Mouse (Mus musculus): ENCODE measurements around the gene Ublcp1. TPM values are rescaled to one million over a fixed set of nuclear protein-coding genes. Genes with fewer than 3 reads are reported as not detected.
A peak's percentile ranks its signal among the peaks of the same experiment; 100 is the strongest.
"Not testable (repeated sequence)": the region's sequence is repeated elsewhere in the genome, so short reads cannot be mapped to it uniquely, and the experiment has no call there.

Gene Ublcp1
- polyA plus RNA-seq, 1 experiment from 2014 or later: 44.9 TPM

DNA sequence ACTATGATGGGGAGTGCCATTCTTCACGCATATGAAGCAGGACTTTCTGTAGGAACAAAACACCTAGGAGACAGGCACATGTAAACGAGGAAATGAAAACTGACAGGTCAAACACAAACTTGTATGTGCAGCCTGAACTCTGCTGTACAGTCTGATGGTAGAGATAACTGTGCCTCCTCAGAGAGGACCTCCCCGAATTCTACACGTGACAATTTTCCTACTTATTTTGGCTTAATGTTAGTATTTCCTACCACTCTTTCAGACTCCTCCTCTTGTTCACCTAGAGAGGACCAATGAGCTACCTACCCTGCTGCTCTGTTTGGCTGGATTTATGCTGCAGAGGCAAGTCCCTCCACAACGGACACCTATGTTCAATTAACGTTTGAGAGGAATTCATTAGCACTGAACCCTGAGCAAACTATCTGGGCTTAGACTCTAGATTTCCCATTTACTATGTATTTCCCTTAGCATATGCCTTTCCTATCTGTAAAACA, 3.3 kb downstream of the Ublcp1 start:
- in situ Hi-C loops (cut with MboI; ENCODE audit: low pct_unique_long_range_greater_than_20kb): no loop called here
- CTCF ChIA-PET: no interaction called here

DNA sequence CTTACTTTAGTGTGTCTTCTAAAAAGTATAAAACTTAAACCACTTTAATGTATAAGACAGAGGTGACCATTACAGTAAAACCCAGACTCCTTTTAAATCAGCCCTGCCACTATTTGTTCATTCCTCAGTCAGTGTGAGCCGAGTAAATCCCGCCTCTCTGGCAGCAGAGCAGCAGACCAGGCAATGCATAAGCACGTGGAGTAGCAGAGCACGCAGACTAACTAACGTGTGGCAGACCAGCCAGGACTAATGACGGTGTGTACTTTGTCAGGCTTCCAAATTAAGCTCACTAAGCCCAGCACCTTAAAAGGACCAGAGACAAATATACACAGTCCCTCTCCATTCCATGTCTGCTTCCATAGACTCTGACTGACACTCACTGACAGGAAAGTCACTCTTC, 8.8 kb downstream of the Ublcp1 start:
- ChIA-PET CTCF (interaction anchor here (1.1 to 1.8 kb wide), 3 partner anchors 11 to 60 kb away, joined by 3 to 4 read pairs (median 3); no protein-coding TSS in a partner anchor), POLR2A (no interaction called here)
- no peak for DNase-seq (ENCODE audit: low read depth, low spot score)
- in situ Hi-C loops (cut with MboI; ENCODE audit: low pct_unique_long_range_greater_than_20kb): no loop called here
- no peaks in the 10 kb centered on the region for H3K27me3 ChIP-seq
- TF ChIP-seq CTCF (IDR thresholded peaks at IDR 0.05): no peak
- ATAC-seq: no peak

More for the DNA sequence above, 3.3 kb downstream of the Ublcp1 start:
- DNase-seq (ENCODE audit: low read depth, low spot score) (no peak), ATAC-seq (no peak)
- TF ChIP-seq CTCF (IDR thresholded peaks at IDR 0.05): no peak
- POLR2A ChIA-PET: no interaction called here
- no peaks in the 10 kb centered on the region for H3K27me3 ChIP-seq

DNA sequence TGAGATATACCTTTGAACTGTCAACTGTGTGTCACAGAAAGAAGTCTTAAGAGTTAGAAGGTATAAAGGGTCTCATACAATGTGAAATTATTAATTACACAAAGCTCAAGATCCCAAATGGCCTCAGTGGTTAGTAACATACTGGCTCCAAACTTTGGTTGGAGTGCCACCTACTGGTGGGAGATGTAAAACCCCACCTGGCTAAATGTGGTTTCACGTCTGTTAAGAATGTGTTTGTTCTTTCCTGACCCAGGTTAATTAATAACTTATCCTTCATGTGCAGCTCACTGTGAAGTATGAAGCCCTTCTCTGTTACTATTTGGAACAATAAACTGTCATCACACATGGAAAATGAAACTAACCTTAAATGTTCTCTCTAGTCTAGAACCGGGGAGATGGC, 16.9 kb downstream of the Ublcp1 start:
- ChIA-PET POLR2A (no interaction called here), CTCF (interaction anchor here (0.7 to 1.9 kb wide), 18 partner anchors 10 to 886 kb away, joined by 3 to 9 read pairs (median 4); no protein-coding TSS in a partner anchor)
- DNase-seq (ENCODE audit: low read depth, low spot score): peak; percentile 43
- H3K27me3 ChIP-seq: no peaks in the 10 kb centered on the region
- in situ Hi-C loops (cut with MboI; ENCODE audit: low pct_unique_long_range_greater_than_20kb): loop anchor here (5.0 kb wide), 2 partner anchors 116 to 671 kb away; no protein-coding TSS in a partner anchor
- ATAC-seq: peak; percentile 60
- TF ChIP-seq CTCF (IDR thresholded peaks at IDR 0.05): peak; percentile 87

DNA sequence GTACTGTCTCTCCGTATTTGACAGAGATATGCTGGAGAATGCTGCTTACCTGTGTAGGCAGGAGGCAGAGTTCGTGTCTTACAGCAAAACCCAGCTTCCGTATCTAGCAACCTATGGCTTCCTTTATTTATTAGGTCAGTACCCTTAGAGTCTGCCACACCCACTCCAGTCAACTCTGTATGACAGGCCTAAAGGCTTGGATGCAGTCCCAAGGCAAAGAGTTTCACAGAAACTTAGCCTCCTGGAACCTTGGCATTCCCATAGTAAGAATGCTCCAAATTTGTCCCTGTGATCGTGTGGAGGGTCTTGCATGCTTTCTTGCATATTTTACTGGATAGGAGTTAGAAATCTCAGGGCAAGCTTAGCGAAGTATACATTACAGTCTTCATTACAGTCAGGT, 18.3 kb downstream of the Ublcp1 start:
- CTCF ChIA-PET; ATAC-seq; DNase-seq (ENCODE audit: low read depth, low spot score): not testable (repeated sequence)

DNA sequence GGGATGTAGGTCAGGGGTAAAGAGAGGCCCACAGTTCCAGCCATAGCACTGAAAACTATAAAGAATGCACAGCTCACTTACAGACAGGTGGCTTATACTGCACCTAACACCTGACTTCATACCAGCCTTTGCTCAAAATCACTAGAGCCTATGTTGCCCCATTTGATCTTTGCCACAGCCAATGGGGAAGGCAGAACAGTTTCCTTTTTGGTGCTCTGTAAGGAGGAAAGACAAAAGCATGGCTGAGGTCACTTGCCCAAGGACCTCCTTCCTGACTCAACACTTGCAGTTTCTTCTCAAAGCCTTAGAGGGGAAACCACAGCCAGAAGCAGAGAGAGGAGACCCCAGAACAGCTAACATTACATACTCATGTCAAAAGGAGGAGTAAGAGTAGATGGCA, 19.3 kb downstream of the Ublcp1 start:
- ATAC-seq (no peak), DNase-seq (ENCODE audit: low read depth, low spot score) (no peak)
- ChIA-PET CTCF (interaction anchor here (0.6 to 1.4 kb wide), 2 partner anchors 10 to 12 kb away, joined by 3 to 4 read pairs; no protein-coding TSS in a partner anchor), POLR2A (no interaction called here)
- in situ Hi-C loops (cut with MboI; ENCODE audit: low pct_unique_long_range_greater_than_20kb): loop anchor here (5.0 kb wide), 2 partner anchors 114 to 669 kb away; no protein-coding TSS in a partner anchor
- no peaks in the 10 kb centered on the region for H3K27me3 ChIP-seq
- no peak for TF ChIP-seq CTCF (IDR thresholded peaks at IDR 0.05)

More for the DNA sequence above, 18.3 kb downstream of the Ublcp1 start:
- H3K27me3 ChIP-seq, POLR2A ChIA-PET: not testable (repeated sequence)
- in situ Hi-C loops (cut with MboI; ENCODE audit: low pct_unique_long_range_greater_than_20kb): loop anchor here (5.0 kb wide), 2 partner anchors 115 to 670 kb away; no protein-coding TSS in a partner anchor

DNA sequence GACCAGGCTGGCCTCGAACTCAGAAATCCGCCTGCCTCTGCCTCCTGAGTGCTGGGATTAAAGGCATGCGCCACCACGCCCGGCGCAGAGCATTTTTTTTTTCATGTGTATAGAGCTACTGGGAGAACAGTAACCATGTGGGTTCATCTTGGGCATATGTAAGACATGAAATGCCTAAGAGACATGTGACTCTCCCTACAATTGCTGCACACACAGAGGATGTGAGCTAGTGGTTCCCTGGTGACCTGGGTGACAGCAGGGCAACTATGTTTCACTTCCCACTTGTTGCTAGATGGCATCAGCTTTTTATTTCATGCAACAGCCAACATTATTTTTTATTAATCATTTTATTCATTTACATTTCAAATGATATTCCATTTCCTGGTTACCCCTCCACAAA, 32.5 kb downstream of the Ublcp1 start:
- CTCF ChIA-PET: interaction anchor here (1.5 kb wide), 2 partner anchors 16 kb away, joined by 4 read pairs; no protein-coding TSS in a partner anchor
- in situ Hi-C loops (cut with MboI; ENCODE audit: low pct_unique_long_range_greater_than_20kb): no loop called here
- peaks cover 5% of the 10 kb centered on the region for H3K27me3 ChIP-seq
- POLR2A ChIA-PET: no interaction called here
- DNase-seq (ENCODE audit: low read depth, low spot score): no peak
- no peak for TF ChIP-seq CTCF (IDR thresholded peaks at IDR 0.05)
- ATAC-seq: no peak

DNA sequence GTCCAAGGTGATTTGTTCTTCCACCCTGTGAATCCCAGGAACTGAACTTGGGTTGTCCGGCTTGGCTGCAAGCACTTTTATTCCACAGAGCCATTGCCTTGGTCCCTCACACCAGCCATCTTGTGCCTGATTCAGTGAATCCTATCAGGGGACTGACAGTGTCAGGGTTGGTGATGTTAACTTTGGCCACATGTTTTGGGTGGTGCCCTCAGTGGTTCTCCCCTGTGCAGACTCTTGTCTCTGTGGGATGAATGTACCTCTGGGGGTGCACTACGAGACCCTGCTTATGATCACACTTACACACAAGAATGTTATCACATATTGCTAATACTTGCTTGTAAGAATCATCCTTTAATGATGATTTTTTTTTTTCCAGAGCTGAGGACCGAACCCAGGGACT, 40.3 kb downstream of the Ublcp1 start:
- no peaks in the 10 kb centered on the region for H3K27me3 ChIP-seq
- ChIA-PET POLR2A (no interaction called here), CTCF (interaction anchor here (1.4 kb wide), 1 partner anchor 19 kb away, joined by 3 read pairs; no protein-coding TSS in a partner anchor)
- ATAC-seq: no peak
- in situ Hi-C loops (cut with MboI; ENCODE audit: low pct_unique_long_range_greater_than_20kb): no loop called here
- DNase-seq (ENCODE audit: low read depth, low spot score): no peak
- TF ChIP-seq CTCF (IDR thresholded peaks at IDR 0.05): no peak

DNA sequence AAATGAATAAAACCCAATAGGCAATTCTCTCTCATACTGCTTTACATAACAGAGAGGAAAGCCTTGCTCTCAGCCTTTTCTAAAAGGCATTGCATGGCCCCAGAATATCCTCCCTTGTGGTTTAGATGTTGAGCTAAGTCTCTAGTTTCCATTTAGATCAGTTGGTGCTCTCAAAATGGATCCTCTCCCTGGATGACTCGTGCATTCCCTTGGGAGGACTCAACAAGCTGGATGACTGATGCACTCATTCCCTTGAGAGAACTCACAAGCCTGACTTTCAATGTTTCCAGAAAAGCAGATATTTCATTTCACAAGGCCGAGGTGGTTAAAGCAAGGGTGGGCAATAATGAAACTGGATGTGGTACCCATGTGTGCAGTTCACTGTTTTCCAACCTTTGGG, 42.3 kb downstream of the Ublcp1 start:
- no peak for TF ChIP-seq CTCF (IDR thresholded peaks at IDR 0.05)
- POLR2A ChIA-PET: no interaction called here

DNA sequence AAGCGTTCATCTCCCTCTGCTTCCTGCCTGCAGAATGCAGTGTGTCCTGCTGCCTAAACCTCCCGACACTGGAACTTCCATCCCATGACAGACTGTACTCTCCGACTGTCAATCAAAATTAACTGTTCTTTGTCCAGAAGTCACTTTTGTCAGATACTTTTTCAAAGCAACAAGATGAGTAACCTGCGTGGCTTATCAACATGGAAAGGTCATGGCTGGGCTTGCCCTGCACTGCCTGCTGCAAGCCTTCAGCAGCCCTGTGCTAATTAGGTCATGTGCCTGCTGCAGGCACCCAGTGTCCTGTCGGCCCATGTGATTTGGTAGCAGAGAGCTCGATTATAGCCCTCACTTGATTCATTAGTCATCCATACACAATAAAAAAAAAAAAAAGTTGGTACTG, 44.7 kb downstream of the Ublcp1 start:
- no peak for TF ChIP-seq CTCF (IDR thresholded peaks at IDR 0.05)
- ChIA-PET POLR2A (no interaction called here), CTCF (no interaction called here)
- ATAC-seq (no peak), DNase-seq (ENCODE audit: low read depth, low spot score) (no peak)
- no peaks in the 10 kb centered on the region for H3K27me3 ChIP-seq
- in situ Hi-C loops (cut with MboI; ENCODE audit: low pct_unique_long_range_greater_than_20kb): no loop called here

More for the DNA sequence above, 42.3 kb downstream of the Ublcp1 start:
- DNase-seq (ENCODE audit: low read depth, low spot score): peak; percentile 33
- in situ Hi-C loops (cut with MboI; ENCODE audit: low pct_unique_long_range_greater_than_20kb): no loop called here
- CTCF ChIA-PET: interaction anchor here (1.9 kb wide), 1 partner anchor 25 kb away, joined by 5 read pairs; no protein-coding TSS in a partner anchor
- peak; percentile 26 for ATAC-seq
- H3K27me3 ChIP-seq: no peaks in the 10 kb centered on the region

DNA sequence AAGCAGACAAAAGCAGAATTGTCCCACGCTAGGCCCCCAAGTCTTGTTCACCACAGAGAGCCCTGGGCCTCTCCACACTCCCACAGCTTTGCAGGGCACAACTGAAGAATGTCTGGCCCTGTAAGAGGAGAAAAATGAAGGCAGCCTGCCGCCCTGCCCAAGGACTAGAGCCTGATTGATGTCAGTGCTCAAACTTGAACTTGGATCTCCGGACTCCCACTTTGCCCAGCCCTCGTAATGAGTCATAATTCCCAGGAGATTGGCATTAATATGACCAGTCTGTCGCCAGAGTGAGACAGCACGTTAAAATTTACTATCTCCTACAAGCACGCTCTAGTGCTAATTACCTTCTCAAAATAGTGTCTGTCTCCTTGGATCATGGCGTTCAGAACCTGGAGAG, 45.3 kb downstream of the Ublcp1 start:
- no peaks in the 10 kb centered on the region for H3K27me3 ChIP-seq
- ChIA-PET POLR2A (no interaction called here), CTCF (no interaction called here)
- ATAC-seq: no peak
- in situ Hi-C loops (cut with MboI; ENCODE audit: low pct_unique_long_range_greater_than_20kb): no loop called here
- TF ChIP-seq CTCF (IDR thresholded peaks at IDR 0.05): no peak
- no peak for DNase-seq (ENCODE audit: low read depth, low spot score)

DNA sequence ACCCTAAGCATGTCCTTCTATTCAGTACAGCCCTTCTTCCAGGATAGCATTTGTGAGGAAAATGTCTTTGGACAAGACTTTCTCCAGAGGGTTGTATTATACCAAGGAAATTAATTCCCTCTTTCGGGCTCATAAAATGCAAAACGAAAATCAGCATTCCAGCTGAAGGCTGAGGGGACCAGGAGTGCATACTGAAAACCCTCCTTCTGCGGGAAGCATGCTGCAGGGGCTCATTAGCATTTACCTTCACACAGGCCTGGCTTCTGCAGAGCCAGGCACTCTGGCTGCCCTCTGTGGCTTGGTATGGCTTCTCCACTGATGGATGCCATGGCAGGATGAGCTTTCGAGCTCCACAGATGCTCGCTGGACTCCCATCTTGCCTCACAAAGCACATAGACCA, 46.3 kb downstream of the Ublcp1 start:
- H3K27me3 ChIP-seq: no peaks in the 10 kb centered on the region
- CTCF ChIA-PET: no interaction called here
- no peak for TF ChIP-seq CTCF (IDR thresholded peaks at IDR 0.05)
- ATAC-seq: no peak
- in situ Hi-C loops (cut with MboI; ENCODE audit: low pct_unique_long_range_greater_than_20kb): no loop called here
- DNase-seq (ENCODE audit: low read depth, low spot score): no peak
- POLR2A ChIA-PET: interaction anchor here (0.6 kb wide), 2 partner anchors 17 to 337 kb away, joined by 3 to 5 read pairs; no protein-coding TSS in a partner anchor

DNA sequence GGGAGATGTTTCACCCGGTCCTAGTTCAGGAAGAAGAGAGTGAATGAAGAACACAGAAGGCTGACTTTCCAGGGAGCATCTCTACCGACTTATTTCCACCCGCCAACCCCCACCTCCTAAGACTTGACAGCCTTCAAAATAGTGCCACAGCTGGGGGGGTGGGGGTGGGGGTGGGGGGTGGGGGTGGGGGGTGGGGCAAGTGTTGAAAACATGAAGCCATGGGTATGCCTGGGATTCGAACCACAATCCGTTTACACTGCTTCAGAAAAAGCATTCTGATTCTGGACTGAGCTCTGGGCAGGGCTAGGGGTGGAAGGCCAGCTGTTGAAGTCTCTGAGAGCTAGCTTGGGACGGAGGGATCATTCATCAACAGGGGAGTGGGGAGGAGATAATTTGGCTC, 47.0 kb downstream of the Ublcp1 start:
- CTCF ChIA-PET: no interaction called here
- POLR2A ChIA-PET: no interaction called here
- no peaks in the 10 kb centered on the region for H3K27me3 ChIP-seq
- TF ChIP-seq CTCF (IDR thresholded peaks at IDR 0.05): no peak
- in situ Hi-C loops (cut with MboI; ENCODE audit: low pct_unique_long_range_greater_than_20kb): no loop called here
- ATAC-seq (no peak), DNase-seq (ENCODE audit: low read depth, low spot score) (no peak)

All from Patski (cell line).